Mouse (Mus musculus): ENCODE data around the gene Ssbp4. TPM values are rescaled to one million over a fixed set of nuclear protein-coding genes. Genes with fewer than 3 reads are reported as not detected.

Gene Ssbp4
- total and polyA plus RNA-seq, 2 experiments from 2014 or later: 57.3 to 107 TPM

GRCm38 (mm10) chr8:70596775-70597416 is 11.8 kb downstream of the Ssbp4 start:
- no peak for DNase-seq (ENCODE audit: low spot score)
- H3K4me1 ChIP-seq (ENCODE audit: control insufficient read depth, insufficient read depth): peaks cover 24% of the 10 kb centered on the region
- H3K9me3 ChIP-seq (replicated peaks; ENCODE audit: control insufficient read depth, low read length): no peaks in the 10 kb centered on the region
- H3K4me3 ChIP-seq (ENCODE audit: low read depth, low read length): no peak overlapping the region
- H3K9ac ChIP-seq (replicated peaks; ENCODE audit: low read depth, low read length): no peak overlapping the region
- TF ChIP-seq CTCF (IDR thresholded peaks at IDR 0.05; ENCODE audit: low read depth) (peak; percentile 22; the same call in 1 of the 2 replicates), EP300 (IDR thresholded peaks at IDR 0.05; ENCODE audit: low read depth) (no peak)
- ATAC-seq (ENCODE audit: insufficient read depth, low read depth): no peak
- 91% methylated on average over 17 of the region's 17 CpGs for WGBS
- H3K36me3 ChIP-seq (replicated peaks; ENCODE audit: control insufficient read depth, insufficient read depth, low read length): peaks cover 5% of the 10 kb centered on the region
- H3K4me2 ChIP-seq (ENCODE audit: low read depth, low read length): no peak overlapping the region; the same call in 1 of the 2 replicates
- no peaks in the 10 kb centered on the region for H3K27me3 ChIP-seq (ENCODE audit: control insufficient read depth, insufficient read depth, low read length)
- H3K27ac ChIP-seq (ENCODE audit: low read depth): no peak overlapping the region

- Histone ChIP-seq H3K4me1 (ENCODE audit: control insufficient read depth, insufficient read depth) (peaks cover 21% of the 10 kb centered on the region), H3K36me3 (replicated peaks; ENCODE audit: control insufficient read depth, insufficient read depth, low read length) (peaks cover 12% of the 10 kb centered on the region), H3K4me2 (ENCODE audit: low read depth, low read length) (no peak overlapping the region), H3K9ac (replicated peaks; ENCODE audit: low read depth, low read length) (no peak overlapping the region), H3K27ac (ENCODE audit: low read depth) (no peak overlapping the region), H3K27me3 (ENCODE audit: control insufficient read depth, insufficient read depth, low read length) (no peaks in the 10 kb centered on the region), H3K9me3 (replicated peaks; ENCODE audit: control insufficient read depth, low read length) (no peaks in the 10 kb centered on the region), H3K4me3 (ENCODE audit: low read depth, low read length) (no peak overlapping the region)
- DNase-seq (ENCODE audit: low spot score): no peak
- 95% methylated on average over 18 of the region's 18 CpGs for WGBS
- TF ChIP-seq CTCF (IDR thresholded peaks at IDR 0.05; ENCODE audit: low read depth) (no peak), EP300 (IDR thresholded peaks at IDR 0.05; ENCODE audit: low read depth) (no peak)
- no peak for ATAC-seq (ENCODE audit: insufficient read depth, low read depth)
These were observed 12.5 kb downstream of the Ssbp4 start for GRCm38 (mm10) chr8:70596216-70596615.

- peaks cover 17% of the 10 kb centered on the region for H3K4me1 ChIP-seq (ENCODE audit: control insufficient read depth, insufficient read depth)
- ATAC-seq (ENCODE audit: insufficient read depth, low read depth) (no peak), DNase-seq (ENCODE audit: low spot score) (no peak)
- no peak overlapping the region for H3K9ac ChIP-seq (replicated peaks; ENCODE audit: low read depth, low read length)
- WGBS: 94% methylated on average over 12 of the region's 12 CpGs
- peaks cover 16% of the 10 kb centered on the region for H3K36me3 ChIP-seq (replicated peaks; ENCODE audit: control insufficient read depth, insufficient read depth, low read length)
- H3K27ac ChIP-seq (ENCODE audit: low read depth): no peak overlapping the region
- H3K4me3 ChIP-seq (ENCODE audit: low read depth, low read length): no peak overlapping the region
- no peaks in the 10 kb centered on the region for H3K27me3 ChIP-seq (ENCODE audit: control insufficient read depth, insufficient read depth, low read length)
- TF ChIP-seq CTCF (IDR thresholded peaks at IDR 0.05; ENCODE audit: low read depth): no peak
- TF ChIP-seq EP300 (IDR thresholded peaks at IDR 0.05; ENCODE audit: low read depth): no peak
- no peaks in the 10 kb centered on the region for H3K9me3 ChIP-seq (replicated peaks; ENCODE audit: control insufficient read depth, low read length)
- H3K4me2 ChIP-seq (ENCODE audit: low read depth, low read length): no peak overlapping the region
These were observed 12.9 kb downstream of the Ssbp4 start for GRCm38 (mm10) chr8:70595811-70596210.

- Histone ChIP-seq H3K36me3 (replicated peaks; ENCODE audit: control insufficient read depth, insufficient read depth, low read length) (peaks cover 25% of the 10 kb centered on the region), H3K9me3 (replicated peaks; ENCODE audit: control insufficient read depth, low read length) (no peaks in the 10 kb centered on the region), H3K4me3 (ENCODE audit: low read depth, low read length) (peak overlapping the region; percentile 49), H3K27me3 (ENCODE audit: control insufficient read depth, insufficient read depth, low read length) (no peaks in the 10 kb centered on the region), H3K4me2 (ENCODE audit: low read depth, low read length) (peak overlapping the region; percentile 89), H3K9ac (replicated peaks; ENCODE audit: low read depth, low read length) (peak overlapping the region; percentile 37), H3K27ac (ENCODE audit: low read depth) (peak overlapping the region; percentile 56), H3K4me1 (ENCODE audit: control insufficient read depth, insufficient read depth) (peaks cover 14% of the 10 kb centered on the region; the same call in 1 of the 2 replicates)
- 10% methylated on average over 82 of the region's 82 CpGs for WGBS
- DNase-seq (ENCODE audit: low spot score) (no peak), ATAC-seq (ENCODE audit: insufficient read depth, low read depth) (no peak; the same call in 1 of the 2 replicates)
- TF ChIP-seq CTCF (IDR thresholded peaks at IDR 0.05; ENCODE audit: low read depth) (no peak), EP300 (IDR thresholded peaks at IDR 0.05; ENCODE audit: low read depth) (no peak)
These were observed 13.8 kb downstream of the Ssbp4 start for GRCm38 (mm10) chr8:70594621-70595564.

- peaks cover 14% of the 10 kb centered on the region; the same call in 1 of the 2 replicates for H3K4me1 ChIP-seq (ENCODE audit: control insufficient read depth, insufficient read depth)
- H3K27me3 ChIP-seq (ENCODE audit: control insufficient read depth, insufficient read depth, low read length): no peaks in the 10 kb centered on the region
- peak within 1 kb of the TSS; percentile 56 for H3K27ac ChIP-seq (ENCODE audit: low read depth)
- H3K9me3 ChIP-seq (replicated peaks; ENCODE audit: control insufficient read depth, low read length): no peaks in the 10 kb centered on the region
- H3K4me3 ChIP-seq (ENCODE audit: low read depth, low read length): peak within 1 kb of the TSS; percentile 49
- peak within 1 kb of the TSS; percentile 89 for H3K4me2 ChIP-seq (ENCODE audit: low read depth, low read length)
- H3K9ac ChIP-seq (replicated peaks; ENCODE audit: low read depth, low read length): peak within 1 kb of the TSS; percentile 37
- peak; percentile 94 for DNase-seq (ENCODE audit: low spot score)
- WGBS: under 1% methylated on average over 39 of the region's 40 CpGs
- TF ChIP-seq CTCF (IDR thresholded peaks at IDR 0.05; ENCODE audit: low read depth) (no peak), EP300 (IDR thresholded peaks at IDR 0.05; ENCODE audit: low read depth) (no peak)
- peak; percentile 86 for ATAC-seq (ENCODE audit: insufficient read depth, low read depth)
- H3K36me3 ChIP-seq (replicated peaks; ENCODE audit: control insufficient read depth, insufficient read depth, low read length): peaks cover 30% of the 10 kb centered on the region
These were observed 14.6 kb downstream of the Ssbp4 start, which contains the start of gene Isyna1 for GRCm38 (mm10) chr8:70593961-70594609. Isyna1 (plus strand) TSS chr8:70594373.
